Mouse (Mus musculus) kidney, adult 11 months (tissue): ENCODE data around the gene Gm10271.

Source experiments
- DNase-seq: peaks from one replicate; pipeline ENCODE4 v3.0.0; 2022

Gm10271 gene

DNA sequence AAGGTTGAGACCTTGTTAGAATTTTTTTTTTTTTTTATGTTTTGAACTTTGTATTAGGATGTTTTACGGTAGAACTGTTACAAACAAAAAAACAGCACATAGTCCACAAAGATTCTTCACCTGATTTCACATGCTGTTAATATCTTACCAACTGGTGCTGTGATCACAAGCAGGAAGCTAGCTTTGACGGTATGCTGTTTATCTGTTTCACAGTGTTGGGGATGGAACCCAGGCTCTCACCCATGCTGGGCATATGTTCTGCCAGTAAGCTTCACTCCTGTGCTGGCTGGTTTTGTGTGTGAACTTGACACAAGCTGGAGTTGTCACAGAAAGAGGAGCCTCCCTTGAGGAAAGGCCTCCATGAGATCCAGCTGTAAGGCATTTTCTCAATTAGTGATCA lies 5.4 kb upstream of the Gm10271 start:
- DNase-seq: peak; percentile 53

DNA sequence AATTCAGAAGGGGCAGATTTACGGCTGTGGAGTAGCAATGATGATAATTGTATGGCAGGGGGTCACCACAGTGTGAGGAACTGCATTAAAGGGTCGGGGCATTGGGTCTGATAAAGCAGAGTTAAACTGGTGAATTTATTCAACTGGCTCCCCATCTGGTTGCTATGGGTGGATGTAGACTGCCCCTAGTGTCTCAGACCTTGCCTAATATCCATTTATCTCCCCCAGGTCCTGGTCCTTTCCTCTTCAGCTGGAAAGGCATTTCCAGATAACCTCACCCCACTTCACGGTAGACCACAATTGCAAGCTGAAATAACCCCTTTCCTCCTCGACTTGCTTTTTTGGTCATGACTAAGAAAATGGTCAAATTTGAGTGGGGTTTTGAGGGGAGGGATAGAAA lies 5.0 kb upstream of the Gm10271 start:
- no peak for DNase-seq

DNA sequence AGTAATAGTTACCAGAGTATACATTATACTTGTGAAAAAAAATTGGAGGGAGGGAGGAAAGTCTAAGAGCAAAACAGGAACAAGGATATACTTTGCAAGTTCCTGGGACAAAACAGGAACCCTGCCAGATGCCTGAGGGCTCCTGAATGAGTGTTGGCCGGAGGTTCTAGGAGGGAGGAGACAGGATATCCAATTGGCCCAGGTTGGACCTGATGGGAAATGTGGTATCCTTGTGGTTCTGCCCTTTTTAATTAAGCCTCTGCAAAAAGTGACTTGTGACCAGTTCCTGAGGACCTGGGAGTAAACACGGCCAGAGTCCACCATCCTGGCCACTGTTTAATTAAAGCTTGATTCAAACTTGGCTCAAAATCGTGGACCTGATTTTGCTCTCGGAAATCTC lies 3.7 kb downstream of the Gm10271 start:
- peak; percentile 92 for DNase-seq

DNA sequence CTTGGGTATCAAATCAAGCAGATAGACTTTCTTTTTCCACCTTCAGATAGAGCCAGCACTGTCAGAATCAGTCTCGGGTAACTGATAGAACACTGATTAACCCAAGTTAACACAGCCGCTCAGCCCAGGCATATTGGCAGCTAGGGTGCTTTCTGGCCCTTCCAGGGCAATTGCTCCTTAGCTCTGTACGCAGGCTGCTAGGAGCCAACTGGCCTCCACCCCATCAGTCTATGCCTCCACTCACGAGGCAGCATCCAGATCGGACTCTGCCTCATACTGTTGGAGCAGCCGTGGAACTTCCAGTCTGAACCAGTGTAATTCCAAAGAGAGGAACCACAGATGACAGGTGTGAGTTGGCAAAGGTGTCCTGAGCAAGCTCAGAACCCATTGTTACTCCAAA lies 6.3 kb downstream of the Gm10271 start:
- peak; percentile 92 for DNase-seq

DNA sequence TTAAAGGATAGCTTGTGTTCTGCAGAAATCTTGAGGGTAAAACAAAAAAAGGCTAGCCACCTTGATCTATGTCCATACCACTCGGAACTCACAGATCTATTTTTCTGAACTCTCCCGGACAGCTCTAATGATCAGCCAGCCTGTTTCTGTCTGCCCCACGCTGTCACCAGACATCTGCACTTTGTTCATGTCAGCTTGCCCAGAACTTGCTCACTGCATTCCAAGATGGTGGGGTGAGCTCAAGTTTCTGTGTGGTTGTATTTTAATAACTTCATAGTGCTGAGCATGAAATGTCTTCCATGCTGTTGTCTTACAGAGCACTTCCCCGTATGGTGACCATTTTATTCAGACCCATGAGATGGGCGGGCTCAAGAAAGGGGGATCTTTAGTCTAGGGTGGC lies 7.1 kb downstream of the Gm10271 start:
- peak; percentile 52 for DNase-seq

DNA sequence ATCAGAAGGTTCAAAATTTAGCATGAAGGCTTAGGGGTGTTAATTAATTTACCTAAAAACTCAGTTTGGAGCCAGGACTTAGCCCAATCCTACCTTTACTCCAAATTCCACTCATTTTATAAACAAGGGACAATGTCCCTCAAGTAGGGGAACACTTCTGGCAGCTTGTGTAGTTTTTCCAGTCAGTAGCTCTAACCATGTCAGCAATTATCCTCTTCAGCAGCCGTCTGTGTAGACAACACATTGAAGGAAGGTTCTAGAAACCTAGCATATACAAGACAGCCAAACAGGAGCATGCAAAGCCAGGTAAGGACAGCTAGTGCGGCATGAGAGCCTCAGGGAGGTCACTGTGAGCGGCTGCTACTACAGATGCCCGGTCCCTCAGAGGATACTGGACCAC lies 7.8 kb downstream of the Gm10271 start:
- no peak for DNase-seq

DNA sequence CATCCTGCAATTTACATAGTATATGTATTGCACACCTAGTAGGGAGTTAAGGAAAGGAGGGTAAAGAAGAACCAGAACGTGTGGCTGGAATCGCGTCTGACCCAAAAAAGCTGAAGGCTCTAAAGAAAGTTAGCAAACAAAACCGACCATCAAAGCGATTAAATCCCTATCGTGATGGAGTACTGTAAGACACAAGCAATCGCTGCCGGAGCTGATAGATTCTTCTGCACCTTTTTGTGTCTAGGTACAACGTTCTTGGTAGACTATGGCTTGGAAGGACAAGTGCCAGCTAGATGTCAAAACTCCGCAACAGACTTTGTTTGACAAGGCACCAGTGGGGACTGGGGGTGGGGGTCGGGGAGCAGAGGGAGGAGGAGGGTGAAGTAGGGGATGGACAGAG lies 8.3 kb downstream of the Gm10271 start:
- no peak for DNase-seq

DNA sequence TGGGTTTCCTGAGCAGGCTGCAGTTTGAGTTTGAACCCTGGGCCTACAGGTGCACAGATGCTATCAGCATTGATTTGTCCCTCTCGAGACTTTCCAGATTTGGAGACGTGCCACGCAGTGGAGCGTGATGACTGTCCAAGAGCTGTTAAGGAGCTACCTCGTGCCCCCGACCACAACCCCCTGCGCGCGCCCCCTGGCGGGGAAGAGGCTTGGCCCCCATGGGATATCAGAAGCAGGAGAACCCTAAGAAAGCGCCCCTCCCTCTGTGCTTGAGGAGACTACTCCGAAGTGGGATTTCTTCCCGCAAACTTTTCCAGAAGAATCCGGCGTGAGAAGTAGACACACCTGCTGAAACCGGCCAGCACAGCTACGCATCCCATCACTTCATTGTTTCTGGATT lies 9.6 kb downstream of the Gm10271 start:
- DNase-seq: no peak

DNA sequence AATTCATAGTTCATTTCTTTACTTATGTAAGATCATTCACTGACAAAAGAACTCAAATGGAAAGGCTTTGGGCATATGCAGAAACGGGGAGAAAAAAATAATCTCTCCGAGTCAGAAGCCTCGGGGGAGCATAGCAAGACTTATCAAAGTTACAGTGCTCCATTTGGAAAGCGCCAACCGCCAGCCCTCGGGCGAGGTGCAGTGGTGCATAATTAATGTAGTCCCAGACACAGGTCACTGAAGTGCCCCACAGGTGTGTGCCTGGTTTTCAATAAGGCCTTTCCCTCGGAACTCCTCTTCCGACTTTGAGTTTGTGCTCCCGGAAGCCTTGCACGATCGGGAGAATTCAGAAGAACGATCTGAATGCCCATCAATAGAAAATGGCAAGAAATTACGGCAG lies 10.3 kb downstream of the Gm10271 start:
- no peak for DNase-seq

DNA sequence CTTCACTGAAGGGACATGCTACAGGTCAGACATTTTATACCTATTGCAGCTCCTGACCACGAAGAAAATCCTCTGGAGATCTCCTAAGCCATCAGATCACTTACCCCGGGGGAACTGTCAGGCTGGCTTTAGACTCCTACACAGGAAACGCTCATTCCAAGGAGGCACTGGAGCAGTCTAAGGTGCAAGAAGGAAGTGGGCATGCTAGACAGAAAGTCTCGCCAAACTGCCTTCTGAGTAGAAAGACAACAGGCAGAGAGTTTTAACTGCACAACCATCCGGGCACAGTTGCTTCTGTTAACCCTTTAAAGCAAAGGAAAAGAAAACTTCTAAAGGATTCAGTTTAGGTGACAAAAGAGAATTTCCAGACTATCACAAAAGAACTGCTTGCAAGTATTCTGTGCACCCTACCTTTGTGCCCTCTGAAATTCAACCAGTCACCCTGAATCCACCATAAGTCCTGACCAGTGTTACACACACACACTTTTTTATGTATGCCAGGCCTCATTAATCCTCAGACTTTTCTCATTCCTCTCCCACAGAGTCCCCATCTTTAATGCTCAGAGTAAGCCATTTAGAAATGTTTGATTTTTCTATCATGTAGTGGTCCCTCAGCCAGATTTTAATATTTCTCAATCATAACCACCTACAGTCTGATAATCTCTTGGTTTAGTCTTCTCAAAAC lies 14.4 kb downstream of the Gm10271 start:
- no peak for DNase-seq

DNA sequence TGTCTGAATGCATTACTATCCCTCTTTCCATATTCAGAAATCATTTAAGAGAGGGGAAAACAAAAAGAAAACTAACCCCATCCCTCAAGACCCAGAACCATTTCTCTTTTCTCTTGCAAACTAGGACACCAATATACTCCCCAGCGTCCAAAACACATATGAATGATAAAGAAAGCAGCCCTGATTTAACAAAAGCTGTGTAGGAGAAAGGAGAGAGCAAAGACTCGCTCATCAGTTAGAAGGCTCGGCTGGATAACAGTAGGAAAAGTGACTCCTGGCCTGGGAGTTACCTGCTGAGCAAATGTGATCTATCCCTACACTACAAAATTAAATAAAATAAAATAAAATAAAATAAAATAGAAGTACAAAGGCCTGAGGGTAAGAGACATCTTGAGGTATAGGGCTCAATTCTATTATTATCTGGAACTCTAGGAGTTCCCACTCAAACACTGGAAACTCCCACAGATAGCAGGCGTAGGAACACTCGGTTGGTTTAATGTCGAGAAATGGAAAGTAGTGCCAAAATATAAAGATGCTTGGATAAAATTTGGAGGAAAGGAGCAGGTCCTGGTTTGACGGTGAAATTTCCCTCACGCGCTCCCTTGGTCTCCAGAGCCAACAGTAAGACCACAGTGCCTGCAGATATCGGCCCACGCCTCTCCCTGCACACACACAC lies 15.8 kb downstream of the Gm10271 start:
- DNase-seq: no peak

DNA sequence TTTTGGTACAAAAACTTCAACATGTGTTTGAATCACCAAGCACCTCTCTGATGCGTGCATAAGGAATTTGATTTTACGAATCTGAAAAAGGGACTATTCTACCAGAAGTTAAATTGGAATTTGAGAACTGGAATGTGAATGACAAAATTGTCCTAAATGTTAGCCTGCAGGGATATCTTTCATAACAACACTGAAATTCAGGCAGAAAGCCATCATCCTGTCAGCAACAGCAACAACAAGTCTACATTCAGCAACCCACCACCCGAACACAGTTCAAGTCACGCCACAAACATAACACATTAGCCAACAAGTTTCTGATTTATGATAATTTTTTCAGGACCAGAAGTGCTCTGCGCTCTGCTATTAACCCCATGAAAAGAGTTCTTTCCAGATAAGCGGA lies 17.2 kb downstream of the Gm10271 start:
- no peak for DNase-seq

DNA sequence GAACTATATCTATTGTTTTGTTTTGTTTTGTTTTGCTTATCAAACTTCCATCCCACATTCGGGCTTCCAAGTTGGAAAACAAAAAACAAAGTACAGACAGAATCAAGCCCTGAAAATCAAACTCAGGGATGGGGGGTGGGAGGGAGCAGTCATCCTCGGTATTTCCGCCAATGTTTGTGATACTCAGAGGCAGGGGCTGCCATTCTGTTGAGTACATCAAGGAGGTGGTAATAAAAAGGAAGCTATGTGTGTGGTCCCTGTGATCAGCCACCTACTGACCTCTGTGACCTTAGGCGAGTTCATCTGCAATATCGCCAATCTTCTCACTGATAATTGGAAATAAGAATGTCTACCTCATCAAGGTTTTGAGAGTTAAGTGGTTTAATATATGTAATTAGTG lies 21.5 kb downstream of the Gm10271 start:
- DNase-seq: no peak

DNA sequence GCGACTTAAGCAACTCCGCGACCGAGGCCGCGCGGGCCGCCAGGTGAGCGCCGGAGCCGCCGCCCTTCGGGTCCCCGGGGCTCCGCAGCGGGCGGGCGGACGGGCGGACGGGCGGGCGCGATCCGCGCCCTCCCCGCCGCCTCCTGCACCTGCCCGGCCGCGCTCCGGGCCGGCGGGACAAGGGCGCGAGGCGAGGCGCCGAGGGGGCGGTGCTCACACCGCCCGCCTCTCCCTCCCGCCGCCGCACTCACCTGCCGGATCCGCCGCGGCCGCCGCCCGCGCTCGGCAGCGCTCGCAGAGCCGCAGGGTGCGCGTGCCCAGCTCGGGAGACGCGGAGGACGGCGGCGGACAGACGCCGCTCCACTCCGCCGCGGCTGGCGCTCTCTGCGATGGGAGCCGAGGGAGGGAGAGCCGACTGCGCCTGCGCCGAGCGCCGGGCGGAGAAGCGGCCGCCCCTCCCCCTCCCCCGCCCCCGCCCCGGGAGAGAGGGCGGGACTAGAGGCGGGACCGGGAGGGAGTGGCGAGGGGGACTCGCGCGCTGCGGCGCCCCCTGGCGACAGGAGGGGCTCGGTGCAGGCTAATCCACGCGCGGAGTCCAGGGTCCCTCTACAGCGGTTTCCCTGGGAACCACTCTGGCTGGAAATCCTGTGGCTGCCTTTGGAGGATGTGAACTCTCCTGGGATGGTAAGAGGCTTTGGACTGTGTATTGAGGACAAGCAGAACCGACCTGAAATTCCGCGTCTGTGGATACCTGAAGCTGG lies 22.2 kb downstream of the Gm10271 start, which contains the start of gene Rab3ip:
Gene Rab3ip, minus strand, starts transcription at position 761 of the 761 bp plus-strand sequence.
- peak; percentile 86 for DNase-seq

DNA sequence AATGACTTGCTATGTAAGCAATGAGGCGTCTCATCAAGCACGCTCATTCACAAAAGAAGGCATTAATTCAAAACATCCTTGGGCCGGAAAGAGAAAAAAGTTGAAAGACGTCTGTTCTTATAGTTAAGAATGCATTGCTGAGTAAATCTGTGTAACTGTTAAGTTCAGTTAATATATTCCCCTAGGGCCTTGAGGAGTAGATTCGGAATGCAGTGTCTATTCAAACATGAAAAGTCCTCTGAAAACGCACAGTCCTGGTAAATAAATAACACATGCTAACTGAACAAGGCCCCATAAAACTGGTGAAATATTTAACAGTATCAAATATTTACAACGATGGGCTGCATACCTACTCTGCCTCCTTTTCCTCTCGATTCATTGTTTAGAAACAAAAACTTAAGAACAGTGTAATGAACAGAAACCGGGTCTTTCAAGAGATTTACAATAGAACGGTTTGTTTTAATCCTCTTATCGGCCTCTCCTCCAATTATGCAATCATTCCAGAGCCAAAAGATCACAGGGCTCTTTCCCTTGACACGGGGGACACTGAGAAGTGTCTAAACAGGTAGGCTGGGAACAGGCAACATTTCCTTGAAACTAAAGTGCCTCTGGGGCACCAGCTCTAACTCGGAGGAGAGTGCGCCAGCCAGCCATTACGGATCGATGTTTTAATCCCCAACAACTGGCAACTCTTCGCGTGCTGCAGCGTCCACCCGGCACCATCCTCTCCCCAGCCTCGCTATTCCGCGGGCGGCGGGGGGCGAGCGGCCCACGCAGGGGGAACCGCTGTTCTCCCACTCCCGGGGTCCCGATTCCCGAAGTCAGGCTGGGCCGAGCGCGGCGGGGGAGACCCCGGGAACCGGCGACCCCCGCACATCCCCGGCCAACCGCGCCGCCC lies 23.0 kb downstream of the Gm10271 start:
- DNase-seq: no peak

DNA sequence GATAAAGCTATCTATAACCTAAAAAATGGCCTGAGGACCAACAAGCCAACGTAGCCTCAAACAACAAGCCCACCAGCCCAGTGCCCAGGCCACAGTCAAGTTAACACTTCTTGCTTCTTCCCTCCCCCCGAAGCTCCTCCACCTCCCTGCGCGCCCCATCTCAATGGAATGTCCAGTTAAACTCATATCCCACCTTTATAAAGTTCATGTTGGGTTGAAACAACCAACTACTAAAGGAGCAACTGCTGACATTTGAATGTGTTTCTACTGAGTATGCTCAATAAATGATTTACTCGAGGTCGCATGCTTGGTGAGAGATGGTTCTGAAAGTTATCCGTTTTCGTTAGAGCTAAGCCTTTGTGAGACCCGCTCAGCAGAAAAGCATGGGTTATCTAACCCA lies 24.0 kb downstream of the Gm10271 start:
- peak; percentile 55 for DNase-seq

DNA sequence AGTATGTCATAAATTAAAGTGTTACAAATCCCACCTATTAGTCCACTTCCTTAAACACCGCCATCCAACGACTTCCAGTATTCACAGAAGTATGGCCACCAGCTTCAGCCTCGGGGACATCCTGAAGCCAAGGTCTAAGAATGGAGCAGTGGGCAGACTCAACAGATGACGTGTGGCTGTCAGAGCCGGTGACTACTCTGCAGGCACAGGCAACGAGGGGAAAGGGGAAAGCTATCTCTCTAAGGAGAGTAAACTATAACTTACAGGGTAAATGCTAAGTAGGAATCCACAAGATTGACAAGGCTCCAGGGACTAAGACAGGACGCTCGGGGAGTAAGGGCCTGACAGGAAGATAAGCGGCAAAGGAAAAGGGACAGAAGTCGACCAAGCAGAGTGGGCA lies 27.5 kb downstream of the Gm10271 start:
- DNase-seq: no peak

DNA sequence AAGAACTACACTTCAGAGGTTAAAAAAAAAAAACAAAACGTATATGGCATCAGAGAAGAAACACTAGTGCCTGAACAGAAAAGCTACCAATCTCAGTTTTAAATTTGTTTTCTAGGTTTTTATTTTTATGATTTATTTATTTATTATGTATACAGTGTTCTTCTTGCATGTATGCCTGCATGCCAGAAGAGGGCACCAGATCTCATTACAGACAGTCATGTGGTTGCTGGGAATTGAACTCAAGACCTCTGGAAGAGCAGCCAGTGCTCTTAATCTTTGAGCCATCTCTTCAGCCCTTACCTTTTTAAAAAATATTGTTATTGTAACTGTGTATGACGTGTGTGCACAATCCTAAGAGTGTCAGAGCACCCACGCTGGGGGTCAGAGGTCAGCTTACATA lies 28.3 kb downstream of the Gm10271 start:
- no peak for DNase-seq

DNA sequence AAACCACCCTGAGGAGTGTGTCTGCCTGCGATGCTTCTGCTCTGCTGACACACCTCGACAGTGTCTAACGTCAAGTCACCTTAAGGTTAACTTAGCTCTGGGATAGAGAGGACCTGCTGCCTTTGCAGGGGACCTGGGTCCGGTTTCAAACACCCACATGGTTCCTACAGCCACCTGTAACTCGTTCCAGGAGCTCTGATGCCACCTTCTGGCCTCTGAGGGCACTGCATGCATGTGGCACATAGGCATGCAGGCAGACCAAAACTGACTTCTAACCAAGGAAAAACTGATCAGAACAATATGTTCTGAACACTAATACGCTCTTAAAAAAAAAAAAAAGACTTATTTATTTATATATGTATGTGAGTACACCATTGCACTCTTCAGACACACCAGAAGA lies 29.4 kb downstream of the Gm10271 start:
- DNase-seq: no peak

DNA sequence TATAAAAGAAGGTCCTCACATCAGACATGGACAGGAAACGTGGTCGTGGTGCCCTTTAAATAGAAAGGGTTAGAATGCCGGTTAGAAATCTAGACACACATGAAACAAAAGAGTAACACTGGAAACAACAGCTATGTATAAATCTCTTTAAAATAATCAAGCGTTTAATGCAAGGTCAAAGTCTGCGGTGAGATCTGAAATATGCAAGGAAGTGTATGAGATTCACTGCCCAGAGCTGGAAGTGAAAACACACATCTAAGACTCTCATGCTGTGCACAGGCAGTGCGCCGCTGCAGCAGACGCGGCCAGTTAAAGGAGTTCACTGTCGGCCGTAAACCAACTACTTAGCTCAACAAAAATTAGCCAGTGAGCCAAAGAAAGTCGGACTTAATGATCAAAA lies 37.4 kb downstream of the Gm10271 start:
- DNase-seq: no peak

DNA sequence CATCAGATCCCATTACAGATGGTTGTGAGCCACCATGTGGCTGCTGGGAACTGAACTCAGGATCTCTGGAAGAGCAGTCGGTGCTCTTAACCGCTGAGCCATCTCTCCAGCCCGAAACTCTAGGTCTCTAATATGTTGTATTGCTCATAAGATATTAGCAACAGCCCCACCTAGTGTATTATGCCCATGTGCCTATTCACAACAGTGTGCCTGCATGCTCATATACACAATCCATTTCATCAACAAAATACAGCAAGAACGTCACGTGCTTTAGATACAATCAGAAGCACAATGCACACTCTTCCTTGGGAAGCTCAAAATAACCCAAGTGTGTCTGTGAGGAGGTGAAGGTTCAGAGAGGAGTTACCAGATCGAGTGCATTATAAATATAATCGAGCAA lies 38.6 kb downstream of the Gm10271 start:
- no peak for DNase-seq

DNA sequence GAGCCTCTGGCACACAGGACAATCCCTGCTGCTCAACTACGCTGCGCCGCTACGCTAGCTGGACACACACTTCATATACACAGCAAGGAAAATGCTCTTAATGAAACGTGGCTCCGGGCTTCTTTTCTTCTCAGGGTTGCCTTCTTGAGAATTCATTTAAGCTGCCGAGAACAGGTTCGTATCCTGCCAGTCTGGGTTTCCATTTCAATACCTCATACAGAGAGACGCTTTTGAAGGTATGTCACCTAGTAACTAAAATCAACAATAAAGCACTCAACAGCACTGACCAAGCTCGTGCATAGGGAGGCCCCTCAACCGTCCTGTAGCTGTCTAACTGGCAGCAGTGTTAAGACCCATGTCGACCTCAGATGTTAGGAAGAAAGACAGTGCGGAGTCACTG lies 40.0 kb downstream of the Gm10271 start:
- no peak for DNase-seq
